Mouse (Mus musculus) T-helper 1 cell (primary cell): Measurements from ENCODE around the gene Wnt1.
"Not testable (repeated sequence)": the region's sequence is repeated elsewhere in the genome, so short reads cannot be mapped to it uniquely, and the experiment has no call there.

Source experiments
- in situ Hi-C: fragments of 300-600 bp; cut with MboI, MseI; formaldehyde crosslinking; loops from one replicate; pipeline ENCODE4 v1.15.1; 2025; ENCODE audit warnings: high pct_unique_total_duplicates

Gene Wnt1

DNA sequence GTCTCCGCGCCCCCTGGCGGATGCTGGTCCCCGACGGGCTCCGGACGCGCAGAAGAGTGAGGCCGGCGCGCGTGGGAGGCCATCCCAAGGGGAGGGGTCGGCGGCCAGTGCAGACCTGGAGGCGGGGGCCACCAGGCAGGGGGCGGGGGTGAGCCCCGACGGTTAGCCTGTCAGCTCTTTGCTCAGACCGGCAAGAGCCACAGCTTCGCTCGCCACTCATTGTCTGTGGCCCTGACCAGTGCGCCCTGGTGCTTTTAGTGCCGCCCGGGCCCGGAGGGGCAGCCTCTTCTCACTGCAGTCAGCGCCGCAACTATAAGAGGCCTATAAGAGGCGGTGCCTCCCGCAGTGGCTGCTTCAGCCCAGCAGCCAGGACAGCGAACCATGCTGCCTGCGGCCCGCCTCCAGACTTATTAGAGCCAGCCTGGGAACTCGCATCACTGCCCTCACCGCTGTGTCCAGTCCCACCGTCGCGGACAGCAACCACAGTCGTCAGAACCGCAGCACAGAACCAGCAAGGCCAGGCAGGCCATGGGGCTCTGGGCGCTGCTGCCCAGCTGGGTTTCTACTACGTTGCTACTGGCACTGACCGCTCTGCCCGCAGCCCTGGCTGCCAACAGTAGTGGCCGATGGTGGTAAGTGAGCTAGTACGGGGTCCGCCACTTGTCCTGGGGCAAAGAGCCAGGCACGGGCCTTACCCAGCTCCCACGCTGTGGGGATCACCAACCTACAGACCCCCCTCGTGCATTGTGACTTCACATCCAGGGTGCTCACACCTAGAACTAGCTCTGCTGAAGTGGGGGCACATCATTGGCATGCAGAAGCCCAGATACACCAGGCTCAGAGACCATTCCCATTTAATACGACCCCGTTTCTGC, at the start of gene Wnt1:
Gene Wnt1, plus strand, starts transcription at position 197 of the 875 bp plus-strand sequence.
- in situ Hi-C loops: no loop called here

DNA sequence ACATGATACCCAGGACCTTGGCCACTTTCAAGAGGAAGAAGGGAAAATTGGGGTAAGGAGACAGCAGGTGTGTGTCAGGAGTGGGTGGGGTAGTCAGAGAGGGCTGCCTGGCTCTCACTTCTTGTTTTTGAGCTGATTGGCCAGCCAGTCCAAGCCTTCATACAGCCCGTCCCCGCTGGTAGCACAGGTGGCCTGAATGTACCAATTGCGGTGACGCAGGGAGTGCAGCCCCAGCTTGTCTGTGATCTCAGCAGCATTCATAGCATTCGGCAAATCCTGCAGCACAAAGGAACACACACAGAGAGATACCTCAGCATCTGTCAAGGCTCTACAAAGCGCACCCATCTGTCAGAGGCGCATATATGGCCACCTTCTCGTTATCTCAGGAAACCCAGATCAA, 49.4 kb upstream of the Wnt1 start:
- in situ Hi-C loops: no loop called here

DNA sequence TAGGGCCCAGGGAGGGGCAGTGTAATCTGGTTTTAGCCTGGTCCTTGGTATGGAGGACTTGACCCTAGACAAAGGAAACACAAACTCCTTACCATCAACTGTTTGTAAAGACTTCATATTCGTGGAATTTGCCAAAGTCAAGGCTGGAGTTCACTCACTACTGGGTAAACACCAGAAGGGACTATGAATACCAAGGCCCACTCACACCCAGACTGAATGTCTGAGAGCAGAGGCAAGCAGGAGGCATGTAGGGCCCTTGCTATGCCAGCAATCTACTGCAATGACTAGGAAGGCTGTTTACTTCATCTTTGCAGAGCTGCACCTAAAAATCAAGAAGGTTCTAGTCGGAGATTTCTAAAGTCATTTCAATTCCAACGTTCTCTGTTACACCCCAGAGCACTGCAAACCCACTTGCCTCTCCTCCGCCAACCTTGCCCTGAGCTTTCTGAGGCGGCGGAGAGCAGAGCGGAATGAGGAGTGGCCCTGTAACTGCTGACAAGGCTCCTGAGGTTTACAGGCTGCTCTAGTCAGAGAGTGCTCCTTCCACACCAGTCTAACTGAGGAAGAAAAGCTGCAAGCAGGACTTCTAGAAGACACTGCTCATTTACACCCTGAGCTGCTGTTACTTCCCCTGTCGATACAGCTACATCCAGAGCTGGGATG, 46.8 kb upstream of the Wnt1 start:
- in situ Hi-C loops: no loop called here

- in situ Hi-C loops: not testable (repeated sequence)
Measured at GRCm38 (mm10) chr15:98743863-98744262, 45.8 kb upstream of the Wnt1 start.

GRCm38 (mm10) chr15:98746344-98746965, 43.2 kb upstream of the Wnt1 start:
- in situ Hi-C loops: no loop called here

- in situ Hi-C loops: no loop called here
Measured at GRCm38 (mm10) chr15:98747296-98747695, 42.4 kb upstream of the Wnt1 start.

- in situ Hi-C loops: no loop called here
Measured at GRCm38 (mm10) chr15:98749093-98749492, 40.6 kb upstream of the Wnt1 start.

GRCm38 (mm10) chr15:98753021-98753423, 36.6 kb upstream of the Wnt1 start:
- in situ Hi-C loops: loop anchor here (5.0 kb wide), 1 partner anchor 99 kb away; no protein-coding TSS in a partner anchor

DNA sequence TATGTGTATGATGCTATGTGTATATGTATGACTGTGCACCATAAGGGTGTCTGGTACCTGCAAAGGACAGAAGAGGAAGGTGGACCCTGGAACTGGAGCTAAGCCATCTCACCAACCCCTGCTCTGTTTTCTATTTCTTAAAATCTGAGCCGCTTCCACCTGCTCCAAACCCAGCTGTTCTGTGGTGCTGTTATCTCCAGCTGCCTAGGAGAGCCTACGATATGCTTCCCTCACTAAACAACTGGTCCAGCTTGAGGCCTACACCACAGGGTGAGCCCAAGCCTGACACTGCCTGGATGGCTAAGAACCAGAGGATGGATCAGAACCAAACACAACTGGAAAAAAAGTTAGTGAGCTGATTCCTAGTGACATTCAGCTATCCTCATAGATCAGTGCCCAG, 35.5 kb upstream of the Wnt1 start:
- in situ Hi-C loops: loop anchor here (5.0 kb wide), 1 partner anchor 98 kb away; no protein-coding TSS in a partner anchor

DNA sequence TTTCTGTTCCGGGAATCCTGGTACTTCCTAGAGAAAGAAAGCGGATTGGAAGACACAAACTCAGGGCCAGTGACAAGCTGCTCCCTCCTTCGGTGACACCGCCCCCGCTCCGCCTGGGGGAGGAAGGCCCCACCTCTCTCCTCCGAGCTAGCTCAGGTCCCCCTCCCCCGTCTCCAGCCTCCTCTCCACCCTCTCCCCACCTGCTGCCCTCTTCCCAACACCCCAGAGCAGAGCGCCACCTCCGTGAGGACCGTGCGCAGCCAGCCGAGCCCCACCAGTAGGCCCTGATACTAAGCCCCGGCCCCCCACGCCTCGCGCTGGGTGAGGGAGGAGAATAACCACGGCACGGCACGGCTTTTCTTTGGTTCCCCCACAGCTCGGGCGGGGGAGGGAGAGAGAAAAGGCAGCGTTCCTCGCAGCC, 27.4 kb upstream of the Wnt1 start:
- in situ Hi-C loops: no loop called here

GRCm38 (mm10) chr15:98762670-98763529, 26.8 kb upstream of the Wnt1 start, which contains the start of gene Arf3:
Gene Arf3 (minus strand): TSS chr15:98763214.
- in situ Hi-C loops: no loop called here

DNA sequence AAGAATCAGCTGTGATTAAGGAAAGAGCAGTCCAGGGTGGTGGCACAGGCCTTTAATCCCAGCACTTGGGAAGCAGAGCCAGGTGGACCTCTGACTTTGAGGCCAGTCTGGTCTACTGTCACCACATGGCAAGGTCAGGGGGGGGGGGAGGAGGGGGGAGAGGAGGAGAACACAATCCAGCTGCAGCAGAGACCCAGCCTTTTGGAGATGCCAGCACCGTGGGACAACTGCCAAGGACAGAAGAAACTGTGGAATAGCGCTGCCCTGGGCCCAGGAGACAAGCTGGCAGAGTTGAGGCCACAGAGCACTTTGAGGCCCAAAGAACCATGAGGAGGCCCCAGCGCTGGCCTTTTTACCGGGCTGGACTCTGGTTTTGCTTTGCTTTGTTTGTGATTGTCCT, 23.7 kb upstream of the Wnt1 start:
- in situ Hi-C loops: no loop called here

GRCm38 (mm10) chr15:98768259-98768658, 21.4 kb upstream of the Wnt1 start:
- in situ Hi-C loops: no loop called here

- in situ Hi-C loops: no loop called here
Measured at GRCm38 (mm10) chr15:98771813-98772425, 17.7 kb upstream of the Wnt1 start.

DNA sequence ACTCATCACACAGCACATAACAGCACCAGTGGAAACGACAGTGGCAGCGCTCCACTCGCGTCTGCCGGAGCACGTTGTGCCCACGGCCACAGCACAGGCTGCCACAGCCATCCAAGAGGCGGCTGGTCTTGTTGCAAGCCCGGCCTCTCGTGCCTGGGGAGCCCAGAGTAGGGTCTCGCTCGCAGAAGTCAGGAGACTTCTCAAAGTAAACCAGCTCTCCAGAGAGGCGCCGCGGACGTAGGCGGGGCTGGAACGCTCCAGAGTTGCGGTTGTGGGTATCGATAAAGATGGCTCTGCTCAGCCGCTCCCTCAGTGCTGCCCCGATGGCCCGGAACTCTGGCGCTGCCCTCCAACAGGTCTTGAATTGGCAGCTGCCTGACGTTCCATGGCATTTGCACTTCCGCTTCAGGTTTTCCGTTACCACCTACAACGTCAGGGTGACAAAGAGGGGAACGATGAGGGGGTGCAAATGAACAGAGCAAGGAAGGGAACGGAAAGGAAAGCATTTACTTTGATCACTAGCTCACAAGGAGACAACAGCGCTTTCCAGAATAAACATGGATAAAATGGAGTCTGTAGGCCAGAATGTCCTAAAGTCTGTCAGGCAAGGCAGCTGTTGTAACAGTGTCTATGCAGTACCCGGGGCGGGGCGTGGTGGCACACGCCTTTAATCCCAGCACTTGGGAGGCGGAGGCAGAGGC, 17.0 kb upstream of the Wnt1 start:
- in situ Hi-C loops: no loop called here

- in situ Hi-C loops: no loop called here
Measured at GRCm38 (mm10) chr15:98774096-98774495, 15.6 kb upstream of the Wnt1 start.

DNA sequence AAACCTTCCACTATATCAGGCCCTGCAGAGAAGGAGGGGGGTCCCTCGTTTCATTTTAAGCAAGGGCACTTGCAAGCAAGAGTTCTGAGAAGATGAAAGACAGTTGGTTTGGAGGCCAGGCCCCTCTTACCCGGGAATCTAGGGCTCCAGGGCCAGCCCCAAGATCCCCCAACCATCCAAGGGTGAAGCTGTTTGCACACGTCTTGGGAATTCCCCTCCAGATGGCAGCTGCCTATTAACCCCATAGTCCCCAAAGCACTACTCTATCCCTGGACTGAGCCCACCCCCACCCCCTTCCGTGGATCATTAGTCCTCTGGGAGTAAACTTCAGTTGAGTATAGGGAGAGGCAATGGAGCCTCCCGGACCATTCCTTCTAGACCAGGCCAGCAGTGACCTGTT, 14.1 kb upstream of the Wnt1 start:
- in situ Hi-C loops: no loop called here

- in situ Hi-C loops: no loop called here
Measured at GRCm38 (mm10) chr15:98776280-98777004, 13.2 kb upstream of the Wnt1 start.

DNA sequence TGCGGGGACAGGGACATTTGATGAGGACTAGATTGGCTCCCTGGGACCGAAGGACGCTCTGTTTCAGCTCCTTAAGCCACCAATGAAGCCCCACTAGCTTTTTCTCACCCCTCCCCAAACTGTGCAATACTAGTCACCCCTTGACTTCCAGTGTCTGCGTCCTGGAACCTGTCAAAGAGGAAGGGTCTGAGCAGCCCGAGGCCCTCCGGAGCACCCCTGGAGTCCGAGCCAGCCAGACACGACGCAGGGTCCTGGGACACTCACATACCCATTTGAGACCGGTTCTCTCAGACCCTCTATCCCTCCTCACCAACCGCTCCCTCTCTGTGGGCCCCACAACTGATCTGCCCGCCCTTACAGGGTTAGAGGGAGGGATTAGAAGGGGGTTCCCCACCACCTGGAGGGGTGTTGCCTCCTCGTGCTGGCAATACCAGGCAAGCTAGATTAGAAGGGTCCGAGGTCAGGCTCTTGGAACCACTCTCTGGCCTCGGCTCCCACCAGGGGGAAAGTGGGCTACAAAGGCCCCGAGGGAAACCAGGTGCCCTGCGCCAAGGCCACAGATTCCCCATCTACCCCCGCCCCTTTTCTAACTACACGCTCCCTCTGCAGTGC, 12.5 kb upstream of the Wnt1 start:
- in situ Hi-C loops: no loop called here
